Mouse (Mus musculus): ENCODE data around the gene Cd3e.

GRCm38 (mm10) chr9:45030341-45030740 lies 20.9 kb upstream of the Cd3e start:
- TF ChIP-seq POLR2A (IDR thresholded peaks at IDR 0.05; ENCODE audit: insufficient read length, low read depth) (no peak), MYOD1 (IDR thresholded peaks at IDR 0.05; ENCODE audit: control insufficient read depth in 1 of 3, insufficient read length in 2 of 3, low read depth in 2 of 3) (no peak), USF1 (IDR thresholded peaks at IDR 0.05; ENCODE audit: low read depth) (no peak), POLR2AphosphoS2 (IDR thresholded peaks at IDR 0.05; ENCODE audit: insufficient read length, low read depth) (no peak), CEBPB (IDR thresholded peaks at IDR 0.05; ENCODE audit: insufficient read depth, poor library complexity, severe bottlenecking) (no peak), TCF12 (IDR thresholded peaks at IDR 0.05; ENCODE audit: insufficient read depth, poor library complexity, severe bottlenecking) (no peak), MAX (IDR thresholded peaks at IDR 0.05; ENCODE audit: low read depth) (no peak)

Measured in myocyte (in vitro differentiated cells).